Mouse (Mus musculus): ENCODE measurements around the gene Pear1. TPM values are rescaled to one million over a fixed set of nuclear protein-coding genes. Genes with fewer than 3 reads are reported as not detected.
A peak's percentile ranks its signal among the peaks of the same experiment; 100 is the strongest.

Gene Pear1
- polyA plus RNA-seq, 1 experiment, result 19.8 TPM

GRCm38 (mm10) chr3:87847680-87848079, 23.6 kb upstream of the Pear1 start:
- DNase-seq, result peak; percentile 80
- Histone ChIP-seq H3K4me1 (replicated peaks; ENCODE audit: control insufficient read depth, insufficient read depth, low read length) (peaks cover 33% of the 10 kb centered on the region), H3K4me3 (ENCODE audit: control insufficient read depth, insufficient read depth, low read length) (peak overlapping the region; percentile 77), H3K36me3 (ENCODE audit: control insufficient read depth, insufficient read depth, low read length) (peaks cover 44% of the 10 kb centered on the region), H3K27me3 (ENCODE audit: control insufficient read depth, insufficient read depth, low read length) (no peaks in the 10 kb centered on the region), H3K27ac (ENCODE audit: control insufficient read depth, insufficient read depth, low read length) (peak overlapping the region; percentile 100)
- peak; percentile 94 for TF ChIP-seq POLR2A (IDR thresholded peaks at IDR 0.05; ENCODE audit: control insufficient read depth, extremely low read depth, insufficient read depth, low read length, poor library complexity)
- peak; percentile 22; the same call in 1 of the 2 replicates for TF ChIP-seq CTCF (IDR thresholded peaks at IDR 0.05; ENCODE audit: borderline replicate concordance, control insufficient read depth, extremely low read depth, insufficient read depth, low read length, poor library complexity)
- WGBS, result 13% methylated on average over 5 of the region's 5 CpGs

GRCm38 (mm10) chr3:87846650-87847110, 22.6 kb upstream of the Pear1 start, which contains the start of gene Sh2d2a:
Gene Sh2d2a, plus strand, starts transcription at chr3:87846755.
- Histone ChIP-seq H3K27ac (ENCODE audit: control insufficient read depth, insufficient read depth, low read length) (peak within 1 kb of the TSS; percentile 100), H3K27me3 (ENCODE audit: control insufficient read depth, insufficient read depth, low read length) (no peaks in the 10 kb centered on the region), H3K36me3 (ENCODE audit: control insufficient read depth, insufficient read depth, low read length) (peaks cover 34% of the 10 kb centered on the region), H3K4me1 (replicated peaks; ENCODE audit: control insufficient read depth, insufficient read depth, low read length) (peaks cover 33% of the 10 kb centered on the region), H3K4me3 (ENCODE audit: control insufficient read depth, insufficient read depth, low read length) (peak within 1 kb of the TSS; percentile 77)
- 5% methylated on average over 7 of the region's 7 CpGs for WGBS
- peak; percentile 84 for DNase-seq
- TF ChIP-seq CTCF (IDR thresholded peaks at IDR 0.05; ENCODE audit: borderline replicate concordance, control insufficient read depth, extremely low read depth, insufficient read depth, low read length, poor library complexity), result no peak; the same call in 1 of the 2 replicates
- peak; percentile 93 for TF ChIP-seq POLR2A (IDR thresholded peaks at IDR 0.05; ENCODE audit: control insufficient read depth, extremely low read depth, insufficient read depth, low read length, poor library complexity)

GRCm38 (mm10) chr3:87846186-87846585, 22.1 kb upstream of the Pear1 start:
- Histone ChIP-seq H3K4me1 (replicated peaks; ENCODE audit: control insufficient read depth, insufficient read depth, low read length) (peaks cover 33% of the 10 kb centered on the region), H3K36me3 (ENCODE audit: control insufficient read depth, insufficient read depth, low read length) (peaks cover 29% of the 10 kb centered on the region), H3K27me3 (ENCODE audit: control insufficient read depth, insufficient read depth, low read length) (no peaks in the 10 kb centered on the region), H3K27ac (ENCODE audit: control insufficient read depth, insufficient read depth, low read length) (peak overlapping the region; percentile 100), H3K4me3 (ENCODE audit: control insufficient read depth, insufficient read depth, low read length) (peak overlapping the region; percentile 34)
- TF ChIP-seq POLR2A (IDR thresholded peaks at IDR 0.05; ENCODE audit: control insufficient read depth, extremely low read depth, insufficient read depth, low read length, poor library complexity) (no peak), CTCF (IDR thresholded peaks at IDR 0.05; ENCODE audit: borderline replicate concordance, control insufficient read depth, extremely low read depth, insufficient read depth, low read length, poor library complexity) (no peak)
- WGBS, result 13% methylated on average over 4 of the region's 4 CpGs
- DNase-seq, result peak; percentile 52

GRCm38 (mm10) chr3:87844981-87845380, 20.9 kb upstream of the Pear1 start:
- no peak for TF ChIP-seq CTCF (IDR thresholded peaks at IDR 0.05; ENCODE audit: borderline replicate concordance, control insufficient read depth, extremely low read depth, insufficient read depth, low read length, poor library complexity)
- Histone ChIP-seq H3K4me3 (ENCODE audit: control insufficient read depth, insufficient read depth, low read length) (no peak overlapping the region), H3K27ac (ENCODE audit: control insufficient read depth, insufficient read depth, low read length) (peak overlapping the region; percentile 18), H3K4me1 (replicated peaks; ENCODE audit: control insufficient read depth, insufficient read depth, low read length) (peaks cover 33% of the 10 kb centered on the region), H3K36me3 (ENCODE audit: control insufficient read depth, insufficient read depth, low read length) (peaks cover 17% of the 10 kb centered on the region), H3K27me3 (ENCODE audit: control insufficient read depth, insufficient read depth, low read length) (no peaks in the 10 kb centered on the region)
- WGBS, result 87% methylated on average over 4 of the region's 4 CpGs
- DNase-seq, result no peak

GRCm38 (mm10) chr3:87840858-87841257, 16.8 kb upstream of the Pear1 start:
- DNase-seq, result no peak
- TF ChIP-seq POLR2A (IDR thresholded peaks at IDR 0.05; ENCODE audit: control insufficient read depth, extremely low read depth, insufficient read depth, low read length, poor library complexity) (no peak), CTCF (IDR thresholded peaks at IDR 0.05; ENCODE audit: borderline replicate concordance, control insufficient read depth, extremely low read depth, insufficient read depth, low read length, poor library complexity) (no peak)
- Histone ChIP-seq H3K27me3 (ENCODE audit: control insufficient read depth, insufficient read depth, low read length) (no peaks in the 10 kb centered on the region), H3K4me3 (ENCODE audit: control insufficient read depth, insufficient read depth, low read length) (no peak overlapping the region), H3K27ac (ENCODE audit: control insufficient read depth, insufficient read depth, low read length) (no peak overlapping the region), H3K36me3 (ENCODE audit: control insufficient read depth, insufficient read depth, low read length) (no peaks in the 10 kb centered on the region), H3K4me1 (replicated peaks; ENCODE audit: control insufficient read depth, insufficient read depth, low read length) (peaks cover 4% of the 10 kb centered on the region)

- no peaks in the 10 kb centered on the region for H3K27me3 ChIP-seq (ENCODE audit: control insufficient read depth, insufficient read depth, low read length)
Observed at GRCm38 (mm10) chr3:87838622-87839021, 14.5 kb upstream of the Pear1 start.

GRCm38 (mm10) chr3:87833482-87833881, 9.4 kb upstream of the Pear1 start:
- Histone ChIP-seq H3K4me3 (ENCODE audit: control insufficient read depth, insufficient read depth, low read length) (no peak overlapping the region), H3K36me3 (ENCODE audit: control insufficient read depth, insufficient read depth, low read length) (no peaks in the 10 kb centered on the region), H3K27ac (ENCODE audit: control insufficient read depth, insufficient read depth, low read length) (no peak overlapping the region), H3K4me1 (replicated peaks; ENCODE audit: control insufficient read depth, insufficient read depth, low read length) (no peaks in the 10 kb centered on the region; the same call in 1 of the 2 replicates), H3K27me3 (ENCODE audit: control insufficient read depth, insufficient read depth, low read length) (no peaks in the 10 kb centered on the region)
- DNase-seq, result peak; percentile 59
- TF ChIP-seq POLR2A (IDR thresholded peaks at IDR 0.05; ENCODE audit: control insufficient read depth, extremely low read depth, insufficient read depth, low read length, poor library complexity) (no peak), CTCF (IDR thresholded peaks at IDR 0.05; ENCODE audit: borderline replicate concordance, control insufficient read depth, extremely low read depth, insufficient read depth, low read length, poor library complexity) (no peak)
- 72% methylated on average over 5 of the region's 5 CpGs for WGBS

More at GRCm38 (mm10) chr3:87838622-87839021, 14.5 kb upstream of the Pear1 start:
- peak; percentile 81 for DNase-seq
- H3K27ac ChIP-seq (ENCODE audit: control insufficient read depth, insufficient read depth, low read length), result no peak overlapping the region
- no peaks in the 10 kb centered on the region for H3K36me3 ChIP-seq (ENCODE audit: control insufficient read depth, insufficient read depth, low read length)
- no peaks in the 10 kb centered on the region for H3K4me1 ChIP-seq (replicated peaks; ENCODE audit: control insufficient read depth, insufficient read depth, low read length)
- WGBS, result 4% methylated on average over 4 of the region's 4 CpGs
- H3K4me3 ChIP-seq (ENCODE audit: control insufficient read depth, insufficient read depth, low read length), result no peak overlapping the region
- TF ChIP-seq POLR2A (IDR thresholded peaks at IDR 0.05; ENCODE audit: control insufficient read depth, extremely low read depth, insufficient read depth, low read length, poor library complexity) (no peak), CTCF (IDR thresholded peaks at IDR 0.05; ENCODE audit: borderline replicate concordance, control insufficient read depth, extremely low read depth, insufficient read depth, low read length, poor library complexity) (peak; percentile 33; the same call in 1 of the 2 replicates)

Data from thymus, adult 2 months (tissue).